Mouse (Mus musculus) hindbrain, postnatal 0 days (tissue): Measurements from ENCODE around the gene Sugct. TPM values are rescaled to one million over a fixed set of nuclear protein-coding genes. Genes with fewer than 3 reads are reported as not detected.
"Not testable (repeated sequence)": the region's sequence is repeated elsewhere in the genome, so short reads cannot be mapped to it uniquely, and the experiment has no call there.

Source experiments
- ATAC-seq: fragments of 200-750 bp; cut with Nextera tagmentation; 2 replicates; pipeline ENCODE4 v1.8.0; 2017; ENCODE audit warnings: mild to moderate bottlenecking, moderate TSS enrichment, moderate library complexity
- DNase-seq: peaks from one replicate; pipeline ENCODE4 v3.0.0-alpha.2; 2015; ENCODE audit warnings: low spot score
- H3K27ac ChIP-seq: fragments of 300-500 bp; sonication (generic); 2 replicates; pipeline ENCODE4 v1.5.1; 2014; ENCODE audit warnings: mild to moderate bottlenecking
- H3K27me3 ChIP-seq: fragments of 300-500 bp; sonication (generic); 2 replicates; pipeline ENCODE4 v1.6.1; 2014; ENCODE audit warnings: low read length, mixed read lengths; ENCODE audit not compliant: insufficient read depth
- H3K36me3 ChIP-seq: fragments of 300-500 bp; sonication (generic); 2 replicates; pipeline ENCODE4 v1.6.1; 2014; ENCODE audit warnings: low read length, mixed read lengths; ENCODE audit not compliant: insufficient read depth
- H3K4me1 ChIP-seq: fragments of 300-500 bp; sonication (generic); 2 replicates; pipeline ENCODE4 v1.6.1; 2014; ENCODE audit warnings: antibody characterized with exemption, low read length, mixed read lengths; ENCODE audit not compliant: insufficient read depth
- H3K4me2 ChIP-seq: fragments of 300-500 bp; sonication (generic); 2 replicates; pipeline ENCODE4 v1.6.1; 2014; ENCODE audit warnings: low read depth, mild to moderate bottlenecking, low read length, moderate library complexity, mixed read lengths
- H3K4me3 ChIP-seq: fragments of 300-500 bp; sonication (generic); 2 replicates; pipeline ENCODE4 v1.5.1; 2014; ENCODE audit warnings: low read length
- H3K9ac ChIP-seq: fragments of 300-500 bp; sonication (generic); replicated peaks from 2 replicates; pipeline ENCODE4 v1.6.1; 2014; ENCODE audit warnings: mild to moderate bottlenecking, low read length, moderate library complexity, mixed read lengths
- H3K9me3 ChIP-seq: fragments of 300-500 bp; sonication (generic); 2 replicates; pipeline ENCODE4 v1.6.1; 2016; ENCODE audit warnings: low read length, mixed read lengths
- CTCF ChIP-seq: IDR thresholded peaks from 2 replicates; pipeline ENCODE4 v1.5.1; 2016; ENCODE audit warnings: antibody characterized with exemption, control low read depth, low read depth
- WGBS: fragments of 180-500 bp; shearing (Covaris S2); extraction: QIAGEN DNeasy Blood & Tissue Kit; methylation state at CpG from one replicate; pipeline ENCODE4 v1.1.7; 2014; 5-methylcytosine and 5-hydroxymethylcytosine counted together
- polyA plus RNA-seq: library from polyadenylated mRNA; unstranded; fragments of >200 nt; fragmentation: Nextera tagmentation; extraction: Ambion mirVana; gene quantifications from 2 replicates; pipeline ENCODE4 v1.2.1, GENCODE M21; 2015
- total RNA-seq: library from RNA; depleted of rRNA; stranded (reverse); fragments of >200 nt; gene quantifications from 2 replicates; pipeline ENCODE4 v1.2.3, GENCODE M21; 2014

Gene Sugct
- total and polyA plus RNA-seq, 2 experiments from 2014 or later = 1.8 to 4.4 TPM

- ATAC-seq = no peak
- WGBS = 89% methylated on average over 1 of the region's 1 CpGs
These were observed 159.0 kb downstream of the Sugct start for GRCm38 (mm10) chr13:17536341-17536740.

GRCm38 (mm10) chr13:17534871-17535270 lies 160.5 kb downstream of the Sugct start:
- H3K27ac ChIP-seq = no peak overlapping the region
- no peak overlapping the region for H3K4me3 ChIP-seq
- H3K27me3 ChIP-seq = no peaks in the 10 kb centered on the region
- H3K4me1 ChIP-seq = no peaks in the 10 kb centered on the region
- ATAC-seq = no peak
- H3K36me3 ChIP-seq = no peaks in the 10 kb centered on the region
- no peak for DNase-seq
- H3K4me2 ChIP-seq = no peak overlapping the region
- H3K9ac ChIP-seq = no peak overlapping the region
- H3K9me3 ChIP-seq = no peaks in the 10 kb centered on the region
- WGBS = 51% methylated on average over 4 of the region's 4 CpGs
- TF ChIP-seq CTCF = no peak

More at GRCm38 (mm10) chr13:17536341-17536740, 159.0 kb downstream of the Sugct start:
- no peak overlapping the region for H3K4me3 ChIP-seq
- no peaks in the 10 kb centered on the region for H3K4me1 ChIP-seq
- no peak for DNase-seq
- no peaks in the 10 kb centered on the region for H3K36me3 ChIP-seq
- no peak overlapping the region for H3K4me2 ChIP-seq
- H3K9me3 ChIP-seq = no peaks in the 10 kb centered on the region
- H3K27me3 ChIP-seq = no peaks in the 10 kb centered on the region
- H3K9ac ChIP-seq = no peak overlapping the region
- no peak overlapping the region for H3K27ac ChIP-seq
- no peak for TF ChIP-seq CTCF

GRCm38 (mm10) chr13:17534469-17534868 lies 160.9 kb downstream of the Sugct start:
- H3K9me3 ChIP-seq = no peaks in the 10 kb centered on the region
- H3K9ac ChIP-seq = no peak overlapping the region
- WGBS = 65% methylated on average over 4 of the region's 4 CpGs
- H3K4me1 ChIP-seq = no peaks in the 10 kb centered on the region
- no peak for ATAC-seq
- TF ChIP-seq CTCF = no peak
- no peak for DNase-seq
- H3K27ac ChIP-seq = no peak overlapping the region
- no peak overlapping the region for H3K4me2 ChIP-seq
- no peaks in the 10 kb centered on the region for H3K27me3 ChIP-seq
- no peak overlapping the region for H3K4me3 ChIP-seq
- H3K36me3 ChIP-seq = no peaks in the 10 kb centered on the region

GRCm38 (mm10) chr13:17511184-17511778 lies 184.1 kb downstream of the Sugct start:
- H3K27ac ChIP-seq = no peak overlapping the region
- H3K4me3 ChIP-seq = no peak overlapping the region
- no peak overlapping the region for H3K9ac ChIP-seq
- 87% methylated on average over 4 of the region's 4 CpGs for WGBS
- DNase-seq (no peak), ATAC-seq (no peak)
- no peaks in the 10 kb centered on the region for H3K36me3 ChIP-seq
- H3K9me3 ChIP-seq = no peaks in the 10 kb centered on the region
- H3K27me3 ChIP-seq = no peaks in the 10 kb centered on the region
- no peak for TF ChIP-seq CTCF
- H3K4me1 ChIP-seq = no peaks in the 10 kb centered on the region
- no peak overlapping the region for H3K4me2 ChIP-seq

- DNase-seq (no peak), ATAC-seq (no peak)
- 60% methylated on average over 1 of the region's 1 CpGs for WGBS
- no peaks in the 10 kb centered on the region for H3K27me3 ChIP-seq
- no peaks in the 10 kb centered on the region for H3K9me3 ChIP-seq
- TF ChIP-seq CTCF = no peak
- no peak overlapping the region for H3K4me3 ChIP-seq
- H3K36me3 ChIP-seq = no peaks in the 10 kb centered on the region
- no peak overlapping the region for H3K4me2 ChIP-seq
- H3K4me1 ChIP-seq = no peaks in the 10 kb centered on the region
- no peak overlapping the region for H3K9ac ChIP-seq
- H3K27ac ChIP-seq = no peak overlapping the region
These were observed 200.4 kb downstream of the Sugct start for GRCm38 (mm10) chr13:17494936-17495335.

GRCm38 (mm10) chr13:17494056-17494574 lies 201.2 kb downstream of the Sugct start:
- no peak overlapping the region for H3K9ac ChIP-seq
- no peaks in the 10 kb centered on the region for H3K9me3 ChIP-seq
- ATAC-seq = no peak
- H3K4me3 ChIP-seq = no peak overlapping the region
- no peaks in the 10 kb centered on the region for H3K27me3 ChIP-seq
- H3K36me3 ChIP-seq = no peaks in the 10 kb centered on the region
- DNase-seq = no peak
- 91% methylated on average over 5 of the region's 5 CpGs for WGBS
- H3K4me1 ChIP-seq = no peaks in the 10 kb centered on the region
- H3K27ac ChIP-seq = no peak overlapping the region
- no peak overlapping the region for H3K4me2 ChIP-seq
- no peak for TF ChIP-seq CTCF

GRCm38 (mm10) chr13:17457981-17458380 lies 237.4 kb downstream of the Sugct start:
- ATAC-seq, H3K9me3 ChIP-seq, H3K4me3 ChIP-seq, H3K9ac ChIP-seq, DNase-seq, H3K27me3 ChIP-seq, H3K4me1 ChIP-seq, H3K4me2 ChIP-seq, H3K27ac ChIP-seq, H3K36me3 ChIP-seq: not testable (repeated sequence)
- WGBS = 36% methylated on average over 1 of the region's 1 CpGs
